Mouse (Mus musculus) lung, embryonic 14.5 days (tissue): Measurements from ENCODE around the gene Olfr281. TPM values are rescaled to one million over a fixed set of nuclear protein-coding genes. Genes with fewer than 3 reads are reported as not detected.

Experiments used
- ATAC-seq: fragments of 200-750 bp; cut with Nextera tagmentation; 2 replicates; pipeline ENCODE4 v1.8.0; 2017; ENCODE audit warnings: mild to moderate bottlenecking, moderate TSS enrichment, moderate library complexity; ENCODE audit not compliant: insufficient read depth
- DNase-seq: peaks from one replicate; pipeline ENCODE4 v3.0.0-alpha.2; 2015
- H3K27ac ChIP-seq: fragments of 300-500 bp; sonication (generic); 2 replicates; pipeline ENCODE4 v1.5.1; 2014; ENCODE audit warnings: low read depth, mild to moderate bottlenecking, moderate library complexity
- H3K27me3 ChIP-seq: fragments of 300-500 bp; sonication (generic); 2 replicates; pipeline ENCODE4 v1.6.1; 2014; ENCODE audit warnings: low read length, control low read depth; ENCODE audit not compliant: insufficient read depth
- H3K36me3 ChIP-seq: fragments of 300-500 bp; sonication (generic); 2 replicates; pipeline ENCODE4 v1.6.1; 2014; ENCODE audit warnings: control low read depth; ENCODE audit not compliant: insufficient read depth
- H3K4me1 ChIP-seq: fragments of 300-500 bp; sonication (generic); 2 replicates; pipeline ENCODE4 v1.6.1; 2014; ENCODE audit warnings: antibody characterized with exemption, control low read depth; ENCODE audit not compliant: insufficient read depth
- H3K4me2 ChIP-seq: fragments of 300-500 bp; sonication (generic); 2 replicates; pipeline ENCODE4 v1.6.1; 2014; ENCODE audit warnings: mild to moderate bottlenecking
- H3K4me3 ChIP-seq: fragments of 300-500 bp; sonication (generic); 2 replicates; pipeline ENCODE4 v1.5.1; 2014; ENCODE audit warnings: low read depth, low read length
- H3K9ac ChIP-seq: fragments of 300-500 bp; sonication (generic); 2 replicates; pipeline ENCODE4 v1.6.1; 2014
- H3K9me3 ChIP-seq: fragments of 300-500 bp; sonication (generic); 2 replicates; pipeline ENCODE4 v1.6.1; 2016; ENCODE audit warnings: low read depth, low read length, control low read depth
- CTCF ChIP-seq: IDR thresholded peaks from 2 replicates; pipeline ENCODE4 v1.5.1; 2016; ENCODE audit warnings: antibody characterized with exemption, low read depth
- WGBS: fragments of 180-500 bp; shearing (Covaris S2); extraction: QIAGEN DNeasy Blood & Tissue Kit; methylation state at CpG from one replicate; pipeline ENCODE4 v1.1.7; 2014; 5-methylcytosine and 5-hydroxymethylcytosine counted together
- polyA plus RNA-seq: library from polyadenylated mRNA; unstranded; fragments of >200 nt; fragmentation: Nextera tagmentation; extraction: Ambion mirVana; gene quantifications from 2 replicates; pipeline ENCODE4 v1.2.1, GENCODE M21; 2014

The Olfr281 gene
- polyA plus RNA-seq, 1 experiment from 2014 or later: not detected

GRCm38 (mm10) chr15:98507321-98507720 lies 54.9 kb downstream of the Olfr281 start:
- DNase-seq (no peak), ATAC-seq (no peak)
- H3K4me1 ChIP-seq: peaks cover 3% of the 10 kb centered on the region; the same call in 1 of the 2 replicates
- H3K4me2 ChIP-seq: no peak overlapping the region
- H3K27ac ChIP-seq: no peak overlapping the region
- no peaks in the 10 kb centered on the region for H3K36me3 ChIP-seq
- no peaks in the 10 kb centered on the region for H3K27me3 ChIP-seq
- 83% methylated on average over 6 of the region's 6 CpGs for WGBS
- H3K9ac ChIP-seq: no peak overlapping the region
- H3K4me3 ChIP-seq: no peak overlapping the region
- TF ChIP-seq CTCF: no peak
- no peaks in the 10 kb centered on the region for H3K9me3 ChIP-seq

GRCm38 (mm10) chr15:98509387-98509786 lies 57.0 kb downstream of the Olfr281 start:
- no peak overlapping the region for H3K9ac ChIP-seq
- H3K4me1 ChIP-seq: peaks cover 3% of the 10 kb centered on the region; the same call in 1 of the 2 replicates
- DNase-seq (no peak), ATAC-seq (no peak)
- WGBS: 59% methylated on average over 2 of the region's 2 CpGs
- H3K27me3 ChIP-seq: no peaks in the 10 kb centered on the region
- no peak overlapping the region for H3K27ac ChIP-seq
- no peak for TF ChIP-seq CTCF
- no peaks in the 10 kb centered on the region for H3K36me3 ChIP-seq
- H3K4me2 ChIP-seq: no peak overlapping the region
- H3K4me3 ChIP-seq: no peak overlapping the region
- H3K9me3 ChIP-seq: no peaks in the 10 kb centered on the region

Other genes starting within 250 kb of the Olfr281 start
- gene Gm44579, start 231.6 kb upstream of the Olfr281 start, polyA plus RNA-seq: not detected in 2 replicates
- not detected in 2 replicates for gene Olfr287, start 231.5 kb upstream of the Olfr281 start, polyA plus RNA-seq
- gene Olfr286, start 218.1 kb upstream of the Olfr281 start, polyA plus RNA-seq: not detected in 2 replicates
- gene H1fnt, start 195.3 kb upstream of the Olfr281 start, polyA plus RNA-seq: not detected in 2 replicates
- 0.54 and 0.63 TPM in 2 replicates for gene Zfp641, start 156.4 kb upstream of the Olfr281 start, polyA plus RNA-seq
- gene Olfr285, start 135.2 kb upstream of the Olfr281 start, polyA plus RNA-seq: not detected in 2 replicates
- not detected in 2 replicates for gene Olfr284, start 111.6 kb upstream of the Olfr281 start, polyA plus RNA-seq
- gene Olfr283, start 71.6 kb upstream of the Olfr281 start, polyA plus RNA-seq: not detected in 2 replicates
- not detected in 2 replicates for gene Olfr282, start 21.4 kb upstream of the Olfr281 start, polyA plus RNA-seq
- gene OR5BS1P, start 17.3 kb downstream of the Olfr281 start, polyA plus RNA-seq: not detected in 2 replicates
- 0.50 and 0.68 TPM in 2 replicates for gene Lalba, start 30.1 kb downstream of the Olfr281 start, polyA plus RNA-seq
- not detected in 2 replicates for gene Olfr279, start 39.8 kb downstream of the Olfr281 start, polyA plus RNA-seq
- gene Kansl2, start 81.7 kb downstream of the Olfr281 start, polyA plus RNA-seq: 113 and 121 TPM in 2 replicates
- 57.7 and 58.5 TPM in 2 replicates for gene Ccnt1, start 118.3 kb downstream of the Olfr281 start, polyA plus RNA-seq
- gene 4930415O20Rik, start 118.4 kb downstream of the Olfr281 start, polyA plus RNA-seq: 0.50 TPM in 1 of 2 replicates, not detected in the other
- 20.5 and 21.8 TPM in 2 replicates for gene Adcy6, start 157.5 kb downstream of the Olfr281 start, polyA plus RNA-seq
- 24.6 and 28.9 TPM in 2 replicates for gene Cacnb3, start 178.3 kb downstream of the Olfr281 start, polyA plus RNA-seq
- gene Ddx23, start 210.3 kb downstream of the Olfr281 start, polyA plus RNA-seq: 27.2 and 28.7 TPM in 2 replicates
- gene Rnd1, start 224.9 kb downstream of the Olfr281 start, polyA plus RNA-seq: 0.57 and 0.67 TPM in 2 replicates